Mouse (Mus musculus) adrenal gland, postnatal 36 days (tissue): ENCODE results near the gene Mrpl3. TPM values are rescaled to one million over a fixed set of nuclear protein-coding genes. Genes with fewer than 3 reads are reported as not detected.
"Not testable (repeated sequence)": the region's sequence is repeated elsewhere in the genome, so short reads cannot be mapped to it uniquely, and the experiment has no call there.

Experiments
- DNase-seq, 2 experiments: peaks; one replicate each; pipeline ENCODE4 v3.0.0; 2021; ENCODE audit warnings: mixed read lengths in 1 of 2
- long read RNA-seq, 2 experiments: library from polyadenylated mRNA; stranded (forward); transcript quantifications; one replicate each; pipeline ENCODE4 v2.0.0; 2021; ENCODE audit warnings: borderline sequencing depth in 2 of 2
- total RNA-seq, 2 experiments: library from RNA; stranded (reverse); gene quantifications; 2 replicates each; pipeline ENCODE4 v1.2.3; 2021

Gene Mrpl3
- total RNA-seq: 10 to 100 TPM; 91.1 to 95.3 TPM
- long read RNA-seq, experiment 1, transcript Mrpl3-201 (10 exons, 3,972 nt): major isoform, 81 of 86 reads
- long read RNA-seq, experiment 1, partial matches to known transcripts: 1 of 86 reads
- long read RNA-seq, experiment 1, other reads (novel, unspliced or antisense): 3 of 86 reads
- long read RNA-seq, experiment 2, transcript Mrpl3-201 (10 exons, 3,972 nt): major isoform, 34 of 36 reads
- long read RNA-seq, experiment 2, partial matches to known transcripts: 1 of 36 reads
- long read RNA-seq, experiment 2, other reads (novel, unspliced or antisense): 1 of 36 reads

DNA sequence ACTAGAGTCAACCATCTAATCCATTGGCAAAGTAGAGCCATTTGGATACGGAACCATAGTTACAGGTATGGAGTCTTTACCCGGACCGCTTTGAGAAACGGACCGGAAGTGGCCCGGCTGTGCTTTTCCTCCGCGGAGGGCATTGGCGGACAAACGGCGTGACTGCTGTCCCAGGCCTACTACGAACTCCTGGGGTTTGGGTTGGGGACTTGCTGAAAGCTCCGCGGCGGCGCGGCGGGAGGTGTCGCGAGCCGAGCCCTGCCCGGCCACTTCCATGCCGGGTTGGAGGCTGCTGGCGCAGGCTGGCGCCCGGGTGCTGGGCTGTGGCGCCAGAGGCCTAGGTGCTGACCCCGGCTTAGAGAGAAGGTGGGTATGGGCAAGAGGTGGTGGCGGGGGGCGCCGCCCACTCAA, at the start of gene Mrpl3:
Mrpl3 (plus strand) TSS at position 93 of the 411 bp plus-strand sequence.
- peak; percentile 84 to 86 for DNase-seq

DNA sequence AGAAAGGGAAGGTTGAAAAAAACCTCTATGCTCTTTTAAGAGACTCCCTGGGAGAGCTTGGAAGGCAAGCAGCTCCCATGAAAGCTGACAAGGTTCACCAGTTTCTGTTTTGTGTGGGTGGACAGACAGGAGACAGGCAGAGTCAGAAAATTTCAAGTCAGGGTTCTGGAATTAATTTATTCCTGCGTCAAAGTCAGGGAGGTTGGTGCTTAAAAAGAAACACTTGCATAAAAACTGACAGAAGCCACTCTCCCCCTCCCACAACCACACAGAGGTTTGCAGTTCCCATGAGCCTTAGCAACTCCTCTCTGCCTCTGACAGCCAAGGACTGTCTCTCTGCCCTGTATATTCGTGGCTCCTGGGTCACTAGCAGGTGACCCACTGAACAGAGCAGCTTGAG, 42.3 kb upstream of the Mrpl3 start:
- DNase-seq: no peak

DNA sequence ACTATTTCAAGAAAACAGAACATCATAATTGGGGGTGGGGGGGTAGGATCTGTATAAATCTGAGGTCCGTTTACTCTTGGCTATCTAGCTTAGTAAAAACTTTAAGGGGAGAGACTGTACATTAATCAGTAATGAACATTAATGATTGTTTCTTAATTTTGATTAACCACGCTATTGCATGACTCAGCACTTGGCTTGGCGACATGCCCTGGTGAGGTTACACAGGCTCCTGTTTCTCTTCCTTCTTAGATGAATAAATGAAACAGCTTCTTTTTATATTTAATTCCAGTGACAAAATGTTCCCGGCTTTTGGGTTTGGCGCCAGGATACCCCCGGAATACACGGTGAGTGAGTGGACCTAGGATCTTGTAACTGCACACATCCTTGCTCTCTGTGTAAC, 34.9 kb upstream of the Mrpl3 start:
- DNase-seq: no peak

DNA sequence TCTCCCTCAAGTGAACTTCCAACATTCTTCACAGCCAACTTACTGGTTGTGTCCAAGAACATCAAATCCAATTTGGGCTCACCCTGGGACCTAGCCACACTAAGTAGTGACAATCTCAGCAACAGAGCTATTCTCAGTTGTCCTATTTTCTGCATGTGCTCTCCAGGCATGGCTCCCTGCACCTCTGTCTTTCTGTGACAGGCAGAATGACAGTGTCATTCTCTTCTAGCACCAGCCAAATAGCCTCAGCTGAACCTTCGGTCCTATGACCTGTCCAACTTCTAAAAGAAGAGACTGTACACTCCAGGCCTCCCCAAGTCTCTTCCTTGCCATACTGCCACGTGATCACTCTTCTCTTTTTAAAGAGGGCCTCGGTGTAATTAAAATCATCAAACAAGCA, 24.7 kb upstream of the Mrpl3 start:
- no peak for DNase-seq

DNA sequence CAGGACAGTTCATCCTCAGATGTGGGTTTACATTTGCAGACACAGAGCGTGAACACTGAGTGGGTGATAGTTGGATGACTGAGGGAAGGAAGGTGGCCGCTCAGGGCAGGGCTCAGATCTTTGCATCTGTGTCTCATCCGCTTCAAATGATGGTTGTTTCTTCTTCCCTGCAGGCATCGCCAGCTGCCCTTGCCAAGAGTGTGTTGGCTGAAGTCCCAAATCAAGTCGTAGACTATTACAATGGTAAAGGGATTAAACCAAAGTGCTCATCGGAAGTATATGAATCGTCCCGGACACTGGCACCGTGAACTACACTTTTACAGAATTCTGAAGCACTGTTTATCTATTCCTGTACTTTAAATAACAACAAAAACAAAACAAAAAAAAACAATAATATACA, 20.5 kb upstream of the Mrpl3 start:
- no peak for DNase-seq

DNA sequence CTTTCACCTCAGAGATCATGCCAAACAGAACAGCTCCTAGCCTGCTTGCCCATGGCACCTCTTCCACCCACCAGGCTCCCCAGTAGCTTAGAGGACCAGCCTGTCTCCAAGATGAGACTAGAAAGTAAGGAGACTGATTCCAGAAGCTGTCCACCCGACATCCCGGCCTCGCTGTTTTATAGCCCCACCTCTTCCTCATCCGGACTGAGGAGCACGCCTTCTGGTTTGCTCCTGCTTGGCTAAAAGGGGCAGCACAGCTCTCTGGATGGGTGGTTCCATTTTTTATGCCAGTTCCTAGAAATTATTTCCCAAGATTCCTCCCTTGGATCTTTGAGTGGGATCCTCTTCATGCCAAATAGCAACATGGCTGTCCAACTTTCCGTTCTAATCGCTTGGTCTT, 19.4 kb upstream of the Mrpl3 start:
- DNase-seq: no peak

DNA sequence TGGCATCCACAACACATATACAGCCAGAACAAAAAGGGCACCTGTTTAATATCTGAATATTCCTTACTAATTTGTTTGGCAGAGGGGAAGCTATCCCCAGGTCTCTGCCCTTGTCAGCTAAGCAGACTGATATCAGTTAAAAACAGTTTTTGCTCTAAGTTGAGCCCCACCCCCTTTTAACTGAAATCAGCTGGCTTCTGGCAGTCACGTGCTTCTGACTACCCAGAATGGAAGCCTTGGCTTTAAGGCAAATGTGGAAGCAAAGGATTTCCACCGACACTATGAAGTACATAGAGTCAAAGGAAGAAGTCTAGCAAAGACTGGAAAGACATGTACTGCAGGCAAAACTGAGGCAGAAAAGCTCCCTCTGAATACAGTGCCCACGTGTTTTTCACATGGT, 15.2 kb upstream of the Mrpl3 start:
- DNase-seq: no peak

DNA sequence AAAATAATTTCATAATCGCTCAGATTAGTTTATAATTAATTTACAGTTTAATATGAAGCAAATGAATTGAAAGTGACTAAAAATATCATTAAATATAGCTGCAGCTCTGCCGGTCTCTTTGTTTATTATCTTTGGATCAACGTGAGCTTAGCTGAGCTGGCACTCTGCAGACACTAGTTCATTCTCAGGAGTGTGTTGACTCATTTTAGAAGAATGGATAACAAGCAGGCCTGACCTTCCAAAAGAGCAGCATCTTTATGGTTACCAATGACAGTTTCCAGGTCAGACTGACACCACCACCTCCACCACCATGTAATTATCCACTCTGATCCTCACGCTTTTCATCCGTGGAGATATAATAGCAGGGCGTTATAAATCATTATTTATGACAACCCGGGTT, 7.0 kb upstream of the Mrpl3 start:
- DNase-seq: no peak

DNA sequence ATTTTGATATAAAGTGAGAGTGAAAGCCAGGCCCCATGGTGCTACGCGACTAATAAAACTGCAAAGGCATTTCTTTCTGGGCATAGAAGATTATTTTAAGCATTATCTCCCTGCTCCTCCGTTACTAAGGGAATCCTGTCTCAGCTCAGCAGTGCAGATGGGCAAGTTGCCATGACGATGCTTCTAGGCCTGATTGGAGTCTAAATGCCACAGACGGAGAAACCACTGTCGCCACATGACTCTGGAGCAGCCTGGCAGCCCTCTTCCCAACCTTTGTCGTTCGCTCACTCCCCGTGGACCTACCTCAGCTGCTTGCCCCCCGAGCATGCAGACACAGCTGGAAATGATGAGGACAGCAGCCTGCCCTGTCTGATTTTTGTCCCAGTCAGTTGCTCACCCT, 4.7 kb upstream of the Mrpl3 start:
- no peak for DNase-seq

DNA sequence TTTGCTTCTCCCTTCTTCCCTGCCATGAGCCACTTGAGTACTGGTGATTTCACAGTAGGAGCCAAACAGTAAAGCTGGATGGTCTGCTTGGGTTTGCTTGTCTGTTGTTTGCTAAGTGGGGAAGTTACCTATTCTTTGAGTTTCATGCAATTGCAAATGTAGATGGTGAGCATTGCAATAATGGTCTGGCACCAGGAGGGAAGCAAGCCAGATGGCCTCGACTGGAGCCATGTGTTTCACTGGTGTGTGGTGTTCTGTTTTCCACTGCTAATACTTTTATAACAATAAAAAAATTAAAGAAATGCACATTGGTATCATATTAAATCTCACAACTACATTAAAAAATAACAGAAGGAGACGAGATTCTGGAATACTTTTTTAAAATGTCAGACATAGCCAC, 3.4 kb upstream of the Mrpl3 start:
- DNase-seq: no peak

DNA sequence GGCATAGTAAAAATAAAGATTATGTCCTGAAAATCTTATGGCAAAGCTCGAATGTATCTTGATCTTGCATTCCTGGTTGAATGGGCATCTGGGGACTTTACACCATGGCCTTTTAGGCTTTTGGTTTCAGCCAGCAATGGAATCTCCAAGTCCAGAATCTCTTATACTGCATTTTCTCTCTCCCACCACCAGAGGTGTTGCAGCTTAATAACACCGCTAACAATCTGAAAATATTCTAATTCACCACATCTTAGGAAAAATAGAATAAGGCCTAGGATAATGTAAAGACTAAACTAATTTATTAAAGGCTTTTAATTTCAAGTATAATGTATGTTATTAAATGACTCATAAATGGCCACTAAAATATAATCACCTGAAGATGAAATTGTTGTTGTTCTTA, 2.8 kb upstream of the Mrpl3 start:
- DNase-seq: no peak

DNA sequence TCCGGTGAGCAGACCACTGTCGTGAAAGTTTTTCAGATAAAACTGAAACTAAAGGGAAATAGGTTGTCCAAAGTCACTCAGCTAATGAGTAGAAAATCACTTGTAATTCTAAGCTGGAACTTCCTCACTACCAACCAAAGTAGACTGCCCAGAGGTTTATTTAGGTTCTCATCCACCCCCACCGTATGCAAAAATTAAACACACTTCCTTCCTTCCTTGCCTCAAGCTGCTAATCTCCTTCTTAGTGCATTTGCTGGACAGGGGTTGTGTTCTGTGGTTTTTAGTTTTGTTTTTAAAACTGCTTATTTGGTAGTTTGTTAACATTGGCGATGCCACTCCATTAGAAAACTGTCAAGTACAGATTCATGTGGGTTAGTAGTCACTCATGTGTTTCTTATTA, 773 bp downstream of the Mrpl3 start:
- DNase-seq: no peak

DNA sequence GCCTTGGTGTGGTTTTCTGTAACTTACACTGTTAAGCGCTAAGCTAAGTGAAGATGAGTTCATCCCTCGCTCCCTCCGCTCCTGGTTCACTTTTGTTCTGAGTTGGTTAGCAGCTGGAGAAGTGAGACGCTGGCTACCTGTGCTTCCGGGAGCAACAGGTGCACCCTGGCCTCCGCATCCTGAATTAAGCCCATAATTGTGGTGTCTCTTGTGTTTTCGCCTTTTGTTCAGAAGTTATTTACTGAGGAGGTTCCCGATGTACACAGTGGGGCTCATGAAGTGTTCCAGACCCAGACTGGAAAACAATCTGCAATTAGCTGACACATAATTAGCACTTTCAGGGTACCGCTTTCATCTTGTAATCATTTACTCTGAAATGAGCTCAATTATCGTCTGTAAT, 16.1 kb downstream of the Mrpl3 start:
- no peak for DNase-seq

DNA sequence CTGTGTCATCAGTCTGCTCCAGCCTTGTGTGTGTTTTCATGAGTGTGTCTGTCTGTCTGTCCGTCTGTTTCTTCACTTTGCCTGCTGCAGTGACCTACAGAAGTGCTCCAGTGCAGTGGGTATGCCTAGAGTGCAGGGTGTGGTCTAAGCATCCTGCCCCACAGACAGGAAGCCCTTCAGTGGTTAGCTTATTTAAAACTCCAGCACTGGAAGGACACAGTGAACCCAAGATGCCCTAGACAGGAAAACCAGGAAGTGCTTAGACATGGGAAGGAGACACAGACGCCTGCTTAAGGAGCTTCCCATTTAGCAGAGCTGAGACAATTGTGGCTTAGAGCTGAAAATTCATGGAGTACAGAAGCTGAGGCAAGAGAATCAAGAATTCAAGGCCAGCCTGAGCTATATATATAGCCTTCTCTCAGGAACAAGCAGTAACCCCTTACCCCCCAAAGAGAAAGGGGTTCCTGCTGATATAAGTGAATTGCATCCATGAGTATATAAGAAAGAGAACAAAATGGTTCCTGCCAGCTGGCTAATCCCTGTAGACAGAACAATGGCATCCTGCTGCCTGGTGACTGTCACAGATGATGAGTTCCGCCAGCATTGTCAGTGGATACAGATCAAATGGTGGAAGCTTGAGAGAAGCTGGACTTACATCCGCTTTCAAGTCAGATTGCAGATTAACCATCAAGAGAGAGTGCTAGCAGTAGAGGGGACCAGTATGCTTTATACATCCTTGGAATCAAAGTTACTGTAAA, 20.1 kb downstream of the Mrpl3 start:
- no peak for DNase-seq

DNA sequence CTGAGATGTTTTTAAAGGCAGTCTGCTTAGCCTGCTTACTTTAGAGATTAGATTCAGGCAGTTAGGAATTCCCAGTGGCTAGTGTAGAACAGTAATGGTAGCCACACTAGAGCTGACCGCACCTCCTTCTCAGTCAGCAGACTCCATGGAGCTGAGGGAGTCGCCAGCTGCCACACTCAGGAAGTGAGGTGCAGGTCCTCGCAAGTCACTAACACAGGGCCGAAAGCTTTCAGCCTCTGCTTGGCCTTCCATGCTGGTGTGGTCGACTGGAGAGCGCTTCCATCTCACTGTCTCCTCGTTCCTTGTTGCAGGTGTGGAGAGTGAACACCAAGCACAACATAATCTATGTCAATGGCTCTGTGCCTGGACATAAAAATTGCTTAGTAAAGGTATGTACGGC, 21.8 kb downstream of the Mrpl3 start:
- no peak for DNase-seq

DNA sequence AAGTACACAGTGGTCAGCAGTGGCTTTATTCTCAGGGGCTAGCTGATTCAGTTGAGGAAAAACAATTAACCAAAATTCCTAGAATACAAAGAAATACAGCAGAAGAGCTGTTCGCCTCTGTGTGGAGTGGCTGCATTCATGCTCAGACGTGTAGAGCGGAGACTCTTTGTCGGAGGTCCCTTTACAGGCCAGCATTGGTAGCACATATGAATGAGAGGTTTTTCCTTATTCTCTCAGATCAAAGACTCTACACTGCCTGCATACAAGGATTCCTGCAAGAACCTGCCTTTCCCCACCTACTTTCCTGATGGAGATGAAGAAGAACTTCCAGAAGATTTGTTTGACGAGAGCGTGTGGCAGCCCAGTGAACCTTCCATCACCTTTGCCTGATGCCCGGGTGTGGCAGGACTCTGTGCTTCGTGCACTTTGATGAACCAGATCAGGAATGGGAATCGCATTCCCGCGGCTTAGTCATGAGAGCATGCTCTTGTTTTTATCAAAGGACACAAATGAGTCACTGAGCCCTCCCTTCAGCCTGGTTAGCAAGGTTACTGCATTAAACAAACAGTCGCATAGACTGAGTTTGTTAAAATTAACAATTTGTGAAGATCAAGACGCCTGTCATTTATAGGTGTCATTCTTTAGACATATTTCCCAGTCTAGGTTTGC, 23.9 kb downstream of the Mrpl3 start:
- peak; percentile 61 to 70 for DNase-seq

DNA sequence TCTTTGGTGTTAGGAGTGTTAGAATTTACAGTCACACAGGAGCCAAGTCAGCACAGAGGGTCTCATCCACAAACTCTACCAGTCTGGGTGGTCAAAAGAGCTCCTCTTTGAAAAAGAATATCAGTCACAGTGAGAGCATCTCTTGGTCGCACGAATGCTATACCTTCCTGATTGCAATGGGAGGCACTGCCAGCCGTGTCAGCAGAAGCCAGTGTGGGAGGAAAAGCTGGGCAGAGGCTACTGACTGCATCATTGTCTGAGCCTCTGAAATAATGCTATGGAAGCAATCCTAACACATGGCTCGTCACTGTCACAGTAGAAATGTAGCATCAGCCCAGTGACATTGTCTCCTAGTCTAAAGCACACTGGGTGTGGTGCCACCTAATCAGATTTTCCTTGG, 25.4 kb downstream of the Mrpl3 start:
- DNase-seq: no peak

DNA sequence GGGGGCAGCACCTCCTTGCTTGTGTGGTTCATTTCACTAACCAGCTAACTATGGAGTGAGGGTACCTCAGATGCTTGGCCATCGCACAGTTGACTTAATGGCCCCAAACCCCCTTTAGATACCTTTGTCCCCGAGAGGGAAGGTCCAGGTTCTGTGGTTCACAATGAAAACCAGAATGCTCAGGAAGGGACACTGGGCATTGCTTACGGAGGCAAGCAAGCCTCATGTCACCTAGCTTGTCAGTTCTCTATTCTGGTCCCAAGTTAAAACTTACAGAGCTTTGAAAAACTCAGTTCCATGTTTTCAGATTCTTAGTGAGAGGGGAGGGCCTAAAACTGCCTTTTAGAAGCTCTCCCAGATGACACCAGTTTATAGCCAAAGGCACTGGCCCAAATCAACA, 27.2 kb downstream of the Mrpl3 start:
- no peak for DNase-seq

DNA sequence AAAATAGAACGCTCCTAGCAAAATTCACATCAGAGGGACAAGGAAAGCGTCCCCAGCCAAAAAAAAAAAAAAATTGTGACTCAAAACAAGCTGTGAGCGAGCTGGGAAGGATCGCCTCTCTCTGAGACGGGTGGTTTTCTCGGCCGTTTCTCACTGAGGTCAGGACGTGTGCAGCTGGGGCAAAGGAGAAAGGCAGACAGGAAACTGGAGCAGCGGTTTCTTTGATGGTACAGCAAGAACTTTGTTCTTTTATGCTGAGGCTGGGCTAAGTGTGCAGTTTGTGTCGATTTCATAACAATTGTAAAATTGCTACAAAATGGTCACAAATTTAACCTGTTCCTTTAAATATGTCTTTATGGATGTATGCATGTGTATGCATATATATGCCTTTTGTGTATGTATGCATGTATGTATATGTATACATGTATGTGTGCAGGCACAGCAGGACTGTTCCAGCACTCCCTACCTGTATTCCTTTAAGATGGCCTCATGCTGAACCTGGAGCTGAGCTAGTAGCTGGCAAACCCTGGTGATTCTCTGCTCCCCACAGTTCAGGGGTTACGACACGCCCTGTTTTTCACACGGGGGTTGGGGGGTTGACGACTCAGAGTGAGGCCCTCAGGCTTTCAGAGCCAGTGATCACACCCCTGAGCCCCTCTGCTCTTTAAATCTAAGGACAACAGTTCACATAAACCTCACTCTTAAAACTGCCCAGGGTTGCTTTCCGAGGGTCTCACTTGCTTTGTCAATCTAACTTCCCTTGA, 48.0 kb downstream of the Mrpl3 start:
- DNase-seq: no peak

DNA sequence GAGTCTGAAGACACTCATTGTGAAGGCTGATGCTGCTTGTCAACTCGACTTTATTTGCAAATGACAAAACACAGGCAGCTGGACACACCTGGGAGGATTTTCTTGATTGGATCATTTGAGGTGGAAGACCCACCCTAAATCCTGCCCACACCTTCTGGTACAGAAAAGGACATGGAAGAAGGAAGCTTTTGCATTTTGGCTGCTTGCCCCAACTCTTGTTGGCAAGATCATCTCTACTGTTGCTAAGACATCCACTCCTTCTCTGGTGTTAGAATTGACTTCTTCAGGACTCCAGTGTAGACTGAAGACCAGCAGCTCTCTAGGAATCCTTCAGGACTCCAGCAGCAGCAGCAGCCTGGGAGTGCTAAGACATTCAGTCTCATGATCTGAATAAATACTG, 48.9 kb downstream of the Mrpl3 start:
- no peak for DNase-seq

DNA sequence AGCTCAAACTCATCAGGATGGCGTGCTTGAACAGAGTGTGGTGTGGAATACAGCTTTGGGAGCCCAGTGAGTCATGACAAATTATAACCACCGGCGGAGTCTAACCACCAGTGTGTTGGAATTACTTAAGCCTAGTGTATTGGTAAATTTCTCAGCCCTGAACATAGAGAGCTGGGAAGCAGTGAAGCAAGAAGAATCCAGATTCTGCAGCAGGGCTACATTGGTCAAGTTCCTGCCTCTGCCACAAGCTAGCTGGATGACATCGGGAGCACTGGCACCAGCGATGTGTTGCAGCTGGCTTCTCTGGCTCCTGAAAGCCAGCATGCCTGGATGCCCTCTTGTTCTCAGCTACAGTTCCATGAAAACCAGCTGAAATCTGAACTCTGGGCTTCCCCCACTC, 50.9 kb downstream of the Mrpl3 start:
- no peak for DNase-seq

DNA sequence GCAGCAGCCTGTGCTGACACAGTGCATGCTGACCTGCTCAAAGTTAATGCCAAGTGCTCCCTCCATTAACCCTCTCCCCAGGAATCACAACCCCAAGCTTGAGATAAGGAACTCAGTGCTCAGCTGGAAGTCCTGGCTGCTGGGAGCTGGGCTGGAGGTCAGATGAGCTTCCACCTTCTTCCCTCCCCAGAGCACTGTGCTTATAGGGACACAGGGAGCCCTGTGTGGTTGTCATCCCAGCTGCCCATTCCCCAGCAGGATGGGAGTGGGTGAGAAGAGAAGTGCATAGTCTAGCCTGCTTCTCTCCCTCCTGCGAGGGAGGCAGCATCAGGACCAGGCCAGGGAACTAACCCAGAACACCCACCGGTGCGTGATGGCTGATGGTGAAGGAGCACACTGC, 72.2 kb downstream of the Mrpl3 start:
- not testable (repeated sequence) for DNase-seq
